Mouse (Mus musculus): Measurements from ENCODE around the gene Mccc1.
A peak's percentile ranks its signal among the peaks of the same experiment; 100 is the strongest.

Mccc1 gene

GRCm38 (mm10) chr3:35963921-35964320, 36.6 kb downstream of the Mccc1 start:
- DNase-seq = peak; percentile 43

GRCm38 (mm10) chr3:35963401-35963800, 37.1 kb downstream of the Mccc1 start:
- peak; percentile 83 for DNase-seq

GRCm38 (mm10) chr3:35962967-35963366, 37.5 kb downstream of the Mccc1 start:
- DNase-seq = peak; percentile 58

- no peak for DNase-seq
Observed at GRCm38 (mm10) chr3:35957230-35957629, 43.2 kb downstream of the Mccc1 start.

GRCm38 (mm10) chr3:35954901-35955575, 45.4 kb downstream of the Mccc1 start:
- DNase-seq = peak; percentile 70

- DNase-seq = peak; percentile 61
Observed at GRCm38 (mm10) chr3:35953816-35954215, 46.7 kb downstream of the Mccc1 start.

- peak; percentile 42 for DNase-seq
Observed at GRCm38 (mm10) chr3:35953184-35953583, 47.3 kb downstream of the Mccc1 start.

GRCm38 (mm10) chr3:35948197-35948596, 52.3 kb downstream of the Mccc1 start:
- peak; percentile 71 for DNase-seq

GRCm38 (mm10) chr3:35940520-35941135, 59.9 kb downstream of the Mccc1 start:
- peak; percentile 79 for DNase-seq

GRCm38 (mm10) chr3:35940047-35940446, 60.4 kb downstream of the Mccc1 start:
- peak; percentile 50 for DNase-seq

GRCm38 (mm10) chr3:35937345-35937744, 63.1 kb downstream of the Mccc1 start, which contains the start of gene Dcun1d1:
Gene Dcun1d1, minus strand, starts transcription at chr3:35937445.
- DNase-seq = no peak

- peak; percentile 86 for DNase-seq
Observed at GRCm38 (mm10) chr3:35933405-35933777, 67.1 kb downstream of the Mccc1 start.

- DNase-seq = peak; percentile 99
Observed at GRCm38 (mm10) chr3:35932735-35933404, 67.6 kb downstream of the Mccc1 start.

- peak; percentile 96 for DNase-seq
Observed at GRCm38 (mm10) chr3:35931896-35932727, 68.4 kb downstream of the Mccc1 start.

- DNase-seq = no peak
Observed at GRCm38 (mm10) chr3:35931359-35931758, 69.1 kb downstream of the Mccc1 start.

- DNase-seq = no peak
Observed at GRCm38 (mm10) chr3:35929831-35930230, 70.6 kb downstream of the Mccc1 start.

GRCm38 (mm10) chr3:35929406-35929805, 71.1 kb downstream of the Mccc1 start:
- DNase-seq = no peak

- no peak for DNase-seq
Observed at GRCm38 (mm10) chr3:35925852-35926251, 74.6 kb downstream of the Mccc1 start.

- no peak for DNase-seq
Observed at GRCm38 (mm10) chr3:35924007-35924406, 76.5 kb downstream of the Mccc1 start.

- DNase-seq = no peak
Observed at GRCm38 (mm10) chr3:35923495-35923894, 77.0 kb downstream of the Mccc1 start.

- DNase-seq = no peak
Observed at GRCm38 (mm10) chr3:35922522-35922921, 78.0 kb downstream of the Mccc1 start.

GRCm38 (mm10) chr3:35918229-35918628, 82.2 kb downstream of the Mccc1 start:
- peak; percentile 83 for DNase-seq
